Mouse (Mus musculus) small intestine, adult 2 months (tissue): ENCODE measurements around the gene Ttc25. TPM values are rescaled to one million over a fixed set of nuclear protein-coding genes. Genes with fewer than 3 reads are reported as not detected.

Experiments used
- H3K27ac ChIP-seq: fragments of 200-500 bp; 2 replicates; pipeline ENCODE4 v1.5.1; 2012; ENCODE audit warnings: low read depth, low read length, control low read depth, inconsistent platforms; ENCODE audit not compliant: insufficient read depth
- H3K27me3 ChIP-seq: fragments of 200-500 bp; 2 replicates; pipeline ENCODE4 v1.6.1; 2012; ENCODE audit warnings: mild to moderate bottlenecking, moderate library complexity, low read length, inconsistent platforms; ENCODE audit not compliant: control insufficient read depth, insufficient read depth
- H3K36me3 ChIP-seq: fragments of 200-500 bp; 2 replicates; pipeline ENCODE4 v1.6.1; 2012; ENCODE audit warnings: mild to moderate bottlenecking, low read length, control low read depth, inconsistent platforms; ENCODE audit not compliant: control insufficient read depth, insufficient read depth
- H3K4me1 ChIP-seq: fragments of 200-500 bp; 2 replicates; pipeline ENCODE4 v1.6.1; 2012; ENCODE audit warnings: low read length, inconsistent platforms, mixed read lengths; ENCODE audit not compliant: control insufficient read depth, insufficient read depth, insufficient read length
- H3K4me3 ChIP-seq: fragments of 200-500 bp; 2 replicates; pipeline ENCODE4 v1.5.1; 2012; ENCODE audit warnings: low read depth, mild to moderate bottlenecking, control low read depth, inconsistent platforms, low read length, moderate library complexity
- CTCF ChIP-seq: fragments of 200-500 bp; IDR thresholded peaks from 2 replicates; pipeline ENCODE4 v1.5.1; 2012; ENCODE audit warnings: low read depth, mild to moderate bottlenecking, control low read depth, inconsistent platforms, low read length, moderate library complexity, mixed read lengths; ENCODE audit not compliant: insufficient replicate concordance, insufficient read length; ENCODE audit errors: extremely low read depth
- POLR2A ChIP-seq: fragments of 200-500 bp; IDR thresholded peaks from 2 replicates; pipeline ENCODE4 v1.6.1; 2012; ENCODE audit warnings: low read depth, mild to moderate bottlenecking, control low read depth, inconsistent platforms, low read length, moderate library complexity
- WGBS: fragments of 180-500 bp; shearing (Covaris S2); methylation state at CpG from one replicate; pipeline ENCODE4 v1.1.7; 2018; 5-methylcytosine and 5-hydroxymethylcytosine counted together
- polyA plus RNA-seq: library from polyadenylated mRNA; depleted of rRNA; stranded (reverse); fragments of >200 nt; gene quantifications from 2 replicates; pipeline ENCODE4 v1.2.3, GENCODE M21; 2012

Ttc25 gene
- polyA plus RNA-seq, 1 experiment: 0.09 TPM

DNA sequence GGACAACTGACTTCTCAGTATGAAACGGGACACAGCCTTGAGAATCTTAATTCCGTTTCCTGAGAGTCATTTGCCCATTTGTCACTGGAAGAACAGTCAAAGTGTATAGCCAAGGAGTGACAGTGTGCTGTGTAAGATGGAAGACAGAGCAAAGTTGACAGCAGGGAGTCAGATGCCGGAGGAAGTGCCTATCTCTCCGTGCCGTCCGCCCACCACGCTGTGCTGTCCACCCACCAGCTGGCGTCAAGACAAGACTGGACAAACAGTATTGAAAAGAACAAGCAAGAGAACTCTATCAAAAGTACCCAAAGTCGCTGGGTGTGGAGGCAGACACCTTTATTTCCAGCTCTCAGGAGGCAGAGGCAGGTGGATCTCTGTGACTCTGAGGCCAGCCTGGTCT is 57.7 kb downstream of the Ttc25 start:
- H3K4me1 ChIP-seq: no peaks in the 10 kb centered on the region
- H3K4me3 ChIP-seq: no peak overlapping the region
- peaks cover 36% of the 10 kb centered on the region for H3K36me3 ChIP-seq
- WGBS: 87% methylated on average over 9 of the region's 9 CpGs
- H3K27ac ChIP-seq: no peak overlapping the region
- TF ChIP-seq POLR2A: no peak
- no peak for TF ChIP-seq CTCF
- H3K27me3 ChIP-seq: no peaks in the 10 kb centered on the region

DNA sequence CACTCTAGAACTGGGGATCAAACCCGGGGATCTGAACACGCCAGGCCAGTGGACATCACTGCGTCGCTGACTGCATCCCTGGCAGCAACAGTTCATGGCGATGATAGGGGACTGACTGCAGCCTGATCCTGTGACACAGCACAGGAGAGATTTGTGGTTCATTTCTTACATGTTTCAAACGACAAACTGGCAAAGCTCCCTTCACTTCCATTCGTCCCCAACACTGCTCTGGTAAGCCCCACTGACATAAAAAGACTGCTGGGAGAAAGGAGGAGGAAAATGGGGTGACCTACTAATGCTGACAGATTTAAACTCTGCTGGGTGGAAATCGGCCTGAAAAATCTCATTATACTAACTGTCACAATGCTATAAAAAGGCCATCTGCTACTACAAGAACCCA is 58.4 kb downstream of the Ttc25 start:
- no peak overlapping the region for H3K4me3 ChIP-seq
- TF ChIP-seq CTCF (no peak), POLR2A (no peak)
- 84% methylated on average over 8 of the region's 8 CpGs for WGBS
- H3K4me1 ChIP-seq: no peaks in the 10 kb centered on the region; the same call in 1 of the 2 replicates
- no peak overlapping the region for H3K27ac ChIP-seq
- no peaks in the 10 kb centered on the region for H3K27me3 ChIP-seq
- peaks cover 32% of the 10 kb centered on the region for H3K36me3 ChIP-seq

DNA sequence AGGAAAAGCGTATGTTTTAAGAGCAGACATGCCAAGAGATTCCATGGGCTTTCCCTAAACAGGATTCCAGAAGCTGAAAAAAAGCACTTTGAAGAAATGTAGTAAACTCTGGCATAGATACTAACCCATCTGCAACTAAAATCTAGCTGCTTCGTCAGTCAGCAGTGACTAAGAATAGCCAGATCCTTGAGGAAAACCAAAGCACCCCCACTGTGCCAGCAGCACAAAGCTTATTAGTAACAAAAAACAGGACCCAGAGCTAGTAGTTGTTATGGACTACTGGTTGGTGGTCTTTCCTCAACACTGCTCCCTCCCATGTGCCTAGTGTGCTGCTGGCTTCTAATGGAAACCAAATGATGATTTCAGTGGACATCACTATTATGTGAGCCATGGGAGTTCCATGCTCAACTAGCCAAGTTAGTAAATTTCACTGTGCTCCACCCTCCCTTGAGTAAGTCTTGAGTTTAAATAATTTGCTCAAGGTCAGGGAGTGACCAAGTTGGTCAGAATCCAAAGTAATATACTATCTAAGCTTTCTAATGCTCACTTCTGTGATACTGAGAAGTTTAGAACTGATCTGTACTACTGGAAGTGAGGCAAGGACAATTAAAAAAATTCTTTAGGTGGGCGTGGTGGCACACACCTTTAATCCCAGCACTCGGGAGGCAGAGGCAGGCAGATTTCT is 59.1 kb downstream of the Ttc25 start:
- H3K27me3 ChIP-seq: no peaks in the 10 kb centered on the region
- H3K4me3 ChIP-seq: no peak overlapping the region
- TF ChIP-seq POLR2A (no peak), CTCF (no peak)
- WGBS: 67% methylated on average over 4 of the region's 4 CpGs
- peaks cover 26% of the 10 kb centered on the region for H3K36me3 ChIP-seq
- H3K4me1 ChIP-seq: no peaks in the 10 kb centered on the region; the same call in 1 of the 2 replicates
- no peak overlapping the region for H3K27ac ChIP-seq

DNA sequence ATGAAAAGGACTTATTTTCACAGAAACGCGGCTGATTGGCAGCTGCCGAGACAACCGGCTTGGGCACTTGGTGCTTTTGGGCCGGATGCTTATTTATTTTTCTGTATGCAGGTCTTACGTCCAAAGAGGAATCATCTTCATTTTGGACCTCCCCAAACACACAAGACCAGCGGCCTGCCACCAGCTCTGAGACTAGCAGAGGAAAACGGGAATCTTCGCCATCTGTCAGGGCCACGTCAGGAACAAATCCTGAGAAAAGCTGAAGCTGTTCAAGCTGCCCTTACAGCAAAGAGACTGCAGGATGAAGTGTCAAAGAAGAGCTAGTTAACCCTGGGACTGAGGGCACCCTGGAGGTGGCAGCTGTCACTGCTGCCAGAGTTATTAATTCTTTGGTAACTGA is 60.0 kb downstream of the Ttc25 start:
- no peaks in the 10 kb centered on the region; the same call in 1 of the 2 replicates for H3K4me1 ChIP-seq
- H3K27me3 ChIP-seq: no peaks in the 10 kb centered on the region
- no peak overlapping the region for H3K27ac ChIP-seq
- TF ChIP-seq CTCF (no peak), POLR2A (no peak)
- WGBS: 94% methylated on average over 10 of the region's 10 CpGs
- H3K36me3 ChIP-seq: peaks cover 16% of the 10 kb centered on the region
- H3K4me3 ChIP-seq: no peak overlapping the region

DNA sequence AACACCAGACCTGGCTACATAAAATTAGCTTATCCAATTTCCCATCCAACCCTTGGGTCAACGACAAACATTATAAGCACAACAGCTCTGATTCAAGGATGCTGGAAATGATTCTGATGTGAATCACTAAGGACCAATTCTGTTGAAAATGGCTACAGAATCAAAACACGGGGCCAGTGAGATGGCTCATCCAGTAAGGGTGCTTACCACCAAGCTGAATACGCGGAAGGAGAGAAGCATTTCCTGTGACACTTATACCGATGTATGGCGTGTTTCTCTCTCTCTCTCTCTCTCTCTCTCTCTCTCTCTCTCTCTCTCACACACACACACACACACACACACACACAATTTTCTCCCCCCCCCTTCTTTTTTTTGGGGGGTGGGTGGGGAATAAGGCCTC is 61.7 kb downstream of the Ttc25 start:
- Histone ChIP-seq H3K27ac (no peak overlapping the region), H3K4me1 (no peaks in the 10 kb centered on the region; the same call in 1 of the 2 replicates), H3K4me3 (no peak overlapping the region), H3K27me3 (no peaks in the 10 kb centered on the region), H3K36me3 (peaks cover 13% of the 10 kb centered on the region)
- WGBS: 88% methylated on average over 6 of the region's 6 CpGs
- TF ChIP-seq POLR2A (no peak), CTCF (no peak)

DNA sequence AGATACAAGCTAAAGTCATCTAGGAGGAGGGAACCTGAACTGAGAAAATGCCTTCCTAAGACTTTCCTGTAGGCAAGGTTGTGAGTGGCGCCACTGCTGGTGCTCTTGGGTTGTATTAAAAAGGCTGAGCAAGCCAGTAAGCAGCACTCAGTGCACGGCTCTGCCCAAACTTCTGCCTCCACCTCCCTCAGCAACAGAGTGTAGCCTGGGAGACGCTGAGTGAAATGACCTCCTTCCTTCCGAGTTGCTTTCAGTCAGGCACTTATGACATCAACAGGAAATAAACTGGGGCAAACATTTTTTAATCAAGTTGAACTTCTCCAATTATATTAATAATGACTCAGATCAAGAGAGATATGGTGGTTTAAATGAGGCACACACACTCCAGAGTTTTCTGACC is 63.4 kb downstream of the Ttc25 start:
- TF ChIP-seq CTCF: no peak
- peak overlapping the region; percentile 49; the same call in 1 of the 2 replicates for H3K27ac ChIP-seq
- H3K4me1 ChIP-seq: peaks cover 2% of the 10 kb centered on the region; the same call in 1 of the 2 replicates
- 47% methylated on average over 4 of the region's 4 CpGs for WGBS
- H3K27me3 ChIP-seq: no peaks in the 10 kb centered on the region
- no peak overlapping the region for H3K4me3 ChIP-seq
- H3K36me3 ChIP-seq: peaks cover 9% of the 10 kb centered on the region

DNA sequence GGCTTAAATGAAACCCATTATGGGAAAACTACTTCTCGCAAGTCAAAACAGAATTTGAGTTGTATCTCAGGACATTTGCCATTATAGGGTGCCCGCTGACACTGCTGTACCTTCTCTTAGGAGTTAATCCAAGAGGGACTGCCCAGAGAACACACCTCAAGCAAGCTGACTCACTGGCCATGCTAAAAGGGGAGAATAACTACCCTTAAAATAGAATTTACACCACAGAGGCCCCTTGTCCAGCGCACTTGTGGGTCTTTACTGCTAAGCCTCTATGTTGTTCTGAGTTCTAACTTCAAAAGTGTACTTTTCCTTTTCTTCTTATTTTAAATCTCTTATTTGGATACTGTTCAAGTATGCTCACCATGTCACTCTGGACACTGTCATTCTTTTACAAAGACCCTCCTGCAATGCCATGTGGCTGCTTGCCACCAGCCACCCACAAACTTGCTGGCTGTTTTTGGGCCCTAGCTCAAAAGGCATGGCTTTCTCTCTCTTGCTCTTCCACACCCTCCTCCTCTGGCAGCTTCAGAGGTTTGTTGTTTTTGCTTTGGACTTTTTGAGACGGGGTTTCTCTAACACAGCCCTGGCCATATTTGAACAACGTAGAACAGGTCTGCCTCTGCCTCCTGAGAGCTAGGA is 64.1 kb downstream of the Ttc25 start:
- no peak overlapping the region for H3K27ac ChIP-seq
- no peak for TF ChIP-seq CTCF
- no peak for TF ChIP-seq POLR2A
- WGBS: 79% methylated on average over 5 of the region's 5 CpGs

More for the DNA sequence above, 64.1 kb downstream of the Ttc25 start:
- Histone ChIP-seq H3K36me3 (peaks cover 9% of the 10 kb centered on the region), H3K4me1 (peaks cover 2% of the 10 kb centered on the region; the same call in 1 of the 2 replicates), H3K4me3 (no peak overlapping the region), H3K27me3 (no peaks in the 10 kb centered on the region)
